Mouse (Mus musculus): ENCODE results near the gene Tox2. TPM values are rescaled to one million over a fixed set of nuclear protein-coding genes. Genes with fewer than 3 reads are reported as not detected.
A peak's percentile ranks its signal among the peaks of the same experiment; 100 is the strongest.

Tox2 gene
- 18.0 and 20.3 TPM in 2 replicates for polyA plus RNA-seq (2014; fragmentation: Nextera tagmentation; extraction: Ambion mirVana)

GRCm38 (mm10) chr2:163202884-163203634 is at the start of gene Tox2:
Gene Tox2, plus strand, starts transcription at chr2:163203125.
- under 1% methylated on average over 75 of the region's 79 CpGs for WGBS
- Histone ChIP-seq H3K4me1 (ENCODE audit: control insufficient read depth, insufficient read depth, low read length) (peaks cover 21% of the 10 kb centered on the region), H3K27me3 (ENCODE audit: control insufficient read depth, insufficient read depth, low read length) (peaks cover 26% of the 10 kb centered on the region), H3K36me3 (ENCODE audit: control insufficient read depth, insufficient read depth, low read length) (no peaks in the 10 kb centered on the region), H3K27ac (ENCODE audit: low read depth, low read length) (peak within 1 kb of the TSS; percentile 53; the same call in 1 of the 2 replicates), H3K9ac (ENCODE audit: low read length) (peak within 1 kb of the TSS; percentile 69), H3K4me3 (ENCODE audit: low read depth, low read length) (peak within 1 kb of the TSS; percentile 61), H3K9me3 (ENCODE audit: control insufficient read depth, low read length) (no peaks in the 10 kb centered on the region), H3K4me2 (ENCODE audit: low read depth) (peak within 1 kb of the TSS; percentile 86)
- DNase-seq (ENCODE audit: low spot score) (peak; percentile 87), ATAC-seq (ENCODE audit: insufficient read depth, low FRiP score, low TSS enrichment) (peak; percentile 80)

GRCm38 (mm10) chr2:163154673-163155072 is 48.3 kb upstream of the Tox2 start:
- H3K27me3 ChIP-seq (ENCODE audit: control insufficient read depth, insufficient read depth, low read length) = no peaks in the 10 kb centered on the region
- H3K4me2 ChIP-seq (ENCODE audit: low read depth) = no peak overlapping the region
- no peak overlapping the region for H3K9ac ChIP-seq (ENCODE audit: low read length)
- no peak for DNase-seq (ENCODE audit: low spot score)
- H3K36me3 ChIP-seq (ENCODE audit: control insufficient read depth, insufficient read depth, low read length) = no peaks in the 10 kb centered on the region
- ATAC-seq (ENCODE audit: insufficient read depth, low FRiP score, low TSS enrichment) = no peak
- 91% methylated on average over 8 of the region's 8 CpGs for WGBS
- no peak overlapping the region for H3K4me3 ChIP-seq (ENCODE audit: low read depth, low read length)
- H3K27ac ChIP-seq (ENCODE audit: low read depth, low read length) = no peak overlapping the region
- H3K9me3 ChIP-seq (ENCODE audit: control insufficient read depth, low read length) = no peaks in the 10 kb centered on the region
- H3K4me1 ChIP-seq (ENCODE audit: control insufficient read depth, insufficient read depth, low read length) = peaks cover 5% of the 10 kb centered on the region; the same call in 1 of the 2 replicates

- no peaks in the 10 kb centered on the region for H3K27me3 ChIP-seq (ENCODE audit: control insufficient read depth, insufficient read depth, low read length)
- no peak for DNase-seq (ENCODE audit: low spot score)
- no peak for ATAC-seq (ENCODE audit: insufficient read depth, low FRiP score, low TSS enrichment)
- no peaks in the 10 kb centered on the region for H3K4me1 ChIP-seq (ENCODE audit: control insufficient read depth, insufficient read depth, low read length)
- H3K9ac ChIP-seq (ENCODE audit: low read length) = no peak overlapping the region
- no peak overlapping the region for H3K4me2 ChIP-seq (ENCODE audit: low read depth)
- no peaks in the 10 kb centered on the region for H3K9me3 ChIP-seq (ENCODE audit: control insufficient read depth, low read length)
- no peak overlapping the region for H3K27ac ChIP-seq (ENCODE audit: low read depth, low read length)
- WGBS = 92% methylated on average over 9 of the region's 9 CpGs
- H3K36me3 ChIP-seq (ENCODE audit: control insufficient read depth, insufficient read depth, low read length) = no peaks in the 10 kb centered on the region
- no peak overlapping the region for H3K4me3 ChIP-seq (ENCODE audit: low read depth, low read length)
Observed at GRCm38 (mm10) chr2:163158979-163159378, 43.9 kb upstream of the Tox2 start.

- H3K27me3 ChIP-seq (ENCODE audit: control insufficient read depth, insufficient read depth, low read length) = no peaks in the 10 kb centered on the region
- no peak for ATAC-seq (ENCODE audit: insufficient read depth, low FRiP score, low TSS enrichment)
- whole genome bisulfite sequencing = 91% methylated on average over 10 of the region's 10 CpGs
Observed at GRCm38 (mm10) chr2:163164461-163164990, 38.4 kb upstream of the Tox2 start.

GRCm38 (mm10) chr2:163166067-163166805 is 36.7 kb upstream of the Tox2 start:
- peak; percentile 39 for DNase-seq (ENCODE audit: low spot score)
- H3K4me2 ChIP-seq (ENCODE audit: low read depth) = no peak overlapping the region
- H3K4me1 ChIP-seq (ENCODE audit: control insufficient read depth, insufficient read depth, low read length) = no peaks in the 10 kb centered on the region
- no peak for ATAC-seq (ENCODE audit: insufficient read depth, low FRiP score, low TSS enrichment)
- H3K9me3 ChIP-seq (ENCODE audit: control insufficient read depth, low read length) = no peaks in the 10 kb centered on the region
- H3K36me3 ChIP-seq (ENCODE audit: control insufficient read depth, insufficient read depth, low read length) = no peaks in the 10 kb centered on the region
- H3K27me3 ChIP-seq (ENCODE audit: control insufficient read depth, insufficient read depth, low read length) = no peaks in the 10 kb centered on the region
- no peak overlapping the region for H3K27ac ChIP-seq (ENCODE audit: low read depth, low read length)
- H3K9ac ChIP-seq (ENCODE audit: low read length) = no peak overlapping the region
- no peak overlapping the region for H3K4me3 ChIP-seq (ENCODE audit: low read depth, low read length)
- WGBS = 64% methylated on average over 13 of the region's 13 CpGs

More at GRCm38 (mm10) chr2:163164461-163164990, 38.4 kb upstream of the Tox2 start:
- Histone ChIP-seq H3K4me2 (ENCODE audit: low read depth) (no peak overlapping the region), H3K27ac (ENCODE audit: low read depth, low read length) (no peak overlapping the region), H3K36me3 (ENCODE audit: control insufficient read depth, insufficient read depth, low read length) (no peaks in the 10 kb centered on the region), H3K4me1 (ENCODE audit: control insufficient read depth, insufficient read depth, low read length) (no peaks in the 10 kb centered on the region), H3K4me3 (ENCODE audit: low read depth, low read length) (no peak overlapping the region), H3K9me3 (ENCODE audit: control insufficient read depth, low read length) (no peaks in the 10 kb centered on the region), H3K9ac (ENCODE audit: low read length) (no peak overlapping the region)
- DNase-seq (ENCODE audit: low spot score) = no peak

GRCm38 (mm10) chr2:163171891-163172290 is 31.0 kb upstream of the Tox2 start:
- H3K4me2 ChIP-seq (ENCODE audit: low read depth) = no peak overlapping the region
- ATAC-seq (ENCODE audit: insufficient read depth, low FRiP score, low TSS enrichment) = no peak
- no peaks in the 10 kb centered on the region for H3K9me3 ChIP-seq (ENCODE audit: control insufficient read depth, low read length)
- H3K27ac ChIP-seq (ENCODE audit: low read depth, low read length) = no peak overlapping the region
- H3K4me1 ChIP-seq (ENCODE audit: control insufficient read depth, insufficient read depth, low read length) = no peaks in the 10 kb centered on the region
- 89% methylated on average over 11 of the region's 11 CpGs for WGBS
- no peak overlapping the region for H3K9ac ChIP-seq (ENCODE audit: low read length)
- H3K4me3 ChIP-seq (ENCODE audit: low read depth, low read length) = no peak overlapping the region
- H3K27me3 ChIP-seq (ENCODE audit: control insufficient read depth, insufficient read depth, low read length) = no peaks in the 10 kb centered on the region
- no peak for DNase-seq (ENCODE audit: low spot score)
- no peaks in the 10 kb centered on the region for H3K36me3 ChIP-seq (ENCODE audit: control insufficient read depth, insufficient read depth, low read length)

GRCm38 (mm10) chr2:163174066-163174465 is 28.9 kb upstream of the Tox2 start:
- ATAC-seq (ENCODE audit: insufficient read depth, low FRiP score, low TSS enrichment) (no peak), DNase-seq (ENCODE audit: low spot score) (no peak)
- no peaks in the 10 kb centered on the region for H3K27me3 ChIP-seq (ENCODE audit: control insufficient read depth, insufficient read depth, low read length)
- H3K27ac ChIP-seq (ENCODE audit: low read depth, low read length) = no peak overlapping the region
- H3K9ac ChIP-seq (ENCODE audit: low read length) = no peak overlapping the region
- H3K36me3 ChIP-seq (ENCODE audit: control insufficient read depth, insufficient read depth, low read length) = no peaks in the 10 kb centered on the region
- H3K4me3 ChIP-seq (ENCODE audit: low read depth, low read length) = no peak overlapping the region
- 87% methylated on average over 7 of the region's 7 CpGs for WGBS
- no peaks in the 10 kb centered on the region for H3K9me3 ChIP-seq (ENCODE audit: control insufficient read depth, low read length)
- H3K4me2 ChIP-seq (ENCODE audit: low read depth) = no peak overlapping the region
- H3K4me1 ChIP-seq (ENCODE audit: control insufficient read depth, insufficient read depth, low read length) = no peaks in the 10 kb centered on the region

GRCm38 (mm10) chr2:163175831-163176230 is 27.1 kb upstream of the Tox2 start:
- ATAC-seq (ENCODE audit: insufficient read depth, low FRiP score, low TSS enrichment) = no peak
- DNase-seq (ENCODE audit: low spot score) = no peak
- H3K4me2 ChIP-seq (ENCODE audit: low read depth) = no peak overlapping the region
- H3K36me3 ChIP-seq (ENCODE audit: control insufficient read depth, insufficient read depth, low read length) = no peaks in the 10 kb centered on the region
- H3K27ac ChIP-seq (ENCODE audit: low read depth, low read length) = no peak overlapping the region
- no peak overlapping the region for H3K4me3 ChIP-seq (ENCODE audit: low read depth, low read length)
- 87% methylated on average over 7 of the region's 8 CpGs for WGBS
- H3K9ac ChIP-seq (ENCODE audit: low read length) = no peak overlapping the region
- no peaks in the 10 kb centered on the region for H3K4me1 ChIP-seq (ENCODE audit: control insufficient read depth, insufficient read depth, low read length)
- no peaks in the 10 kb centered on the region for H3K27me3 ChIP-seq (ENCODE audit: control insufficient read depth, insufficient read depth, low read length)
- H3K9me3 ChIP-seq (ENCODE audit: control insufficient read depth, low read length) = no peaks in the 10 kb centered on the region

All from neural tube, embryonic 11.5 days (tissue).